Mouse (Mus musculus) midbrain, embryonic 12.5 days (tissue): Measurements from ENCODE around the gene Kif26b. TPM values are rescaled to one million over a fixed set of nuclear protein-coding genes. Genes with fewer than 3 reads are reported as not detected.

Experiments
- ATAC-seq: fragments of 200-750 bp; cut with Nextera tagmentation; 2 replicates; pipeline ENCODE4 v1.8.0; 2017; ENCODE audit warnings: low read depth, moderate TSS enrichment, moderate library complexity; ENCODE audit not compliant: low FRiP score
- H3K27ac ChIP-seq: fragments of 300-500 bp; sonication (generic); replicated peaks from 2 replicates; pipeline ENCODE4 v1.5.1; 2016; ENCODE audit warnings: mild to moderate bottlenecking
- H3K27me3 ChIP-seq: fragments of 300-500 bp; sonication (generic); 2 replicates; pipeline ENCODE4 v1.6.1; 2016; ENCODE audit warnings: mild to moderate bottlenecking
- H3K36me3 ChIP-seq: fragments of 300-500 bp; sonication (generic); 2 replicates; pipeline ENCODE4 v1.6.1; 2016
- H3K4me1 ChIP-seq: fragments of 300-500 bp; sonication (generic); 2 replicates; pipeline ENCODE4 v1.6.1; 2016
- H3K4me2 ChIP-seq: fragments of 300-500 bp; sonication (generic); replicated peaks from 2 replicates; pipeline ENCODE4 v1.6.1; 2016; ENCODE audit warnings: mild to moderate bottlenecking, moderate library complexity
- H3K4me3 ChIP-seq: fragments of 300-500 bp; sonication (generic); 2 replicates; pipeline ENCODE4 v1.5.1; 2016; ENCODE audit warnings: mild to moderate bottlenecking
- H3K9ac ChIP-seq: fragments of 300-500 bp; sonication (generic); replicated peaks from 2 replicates; pipeline ENCODE4 v1.6.1; 2016; ENCODE audit warnings: mild to moderate bottlenecking, moderate library complexity
- H3K9me3 ChIP-seq: fragments of 300-500 bp; sonication (generic); 2 replicates; pipeline ENCODE4 v1.6.1; 2016; ENCODE audit warnings: mild to moderate bottlenecking
- WGBS: fragments of 180-500 bp; shearing (Covaris S2); methylation state at CpG from one replicate; pipeline ENCODE4 v1.1.7; 2016; 5-methylcytosine and 5-hydroxymethylcytosine counted together
- polyA plus RNA-seq: library from polyadenylated mRNA; unstranded; fragments of >200 nt; fragmentation: Nextera tagmentation; extraction: Ambion mirVana; gene quantifications from 2 replicates; pipeline ENCODE4 v1.2.1, GENCODE M21; 2016

The Kif26b gene
- polyA plus RNA-seq, 1 experiment from 2014 or later, result 8.8 TPM

DNA sequence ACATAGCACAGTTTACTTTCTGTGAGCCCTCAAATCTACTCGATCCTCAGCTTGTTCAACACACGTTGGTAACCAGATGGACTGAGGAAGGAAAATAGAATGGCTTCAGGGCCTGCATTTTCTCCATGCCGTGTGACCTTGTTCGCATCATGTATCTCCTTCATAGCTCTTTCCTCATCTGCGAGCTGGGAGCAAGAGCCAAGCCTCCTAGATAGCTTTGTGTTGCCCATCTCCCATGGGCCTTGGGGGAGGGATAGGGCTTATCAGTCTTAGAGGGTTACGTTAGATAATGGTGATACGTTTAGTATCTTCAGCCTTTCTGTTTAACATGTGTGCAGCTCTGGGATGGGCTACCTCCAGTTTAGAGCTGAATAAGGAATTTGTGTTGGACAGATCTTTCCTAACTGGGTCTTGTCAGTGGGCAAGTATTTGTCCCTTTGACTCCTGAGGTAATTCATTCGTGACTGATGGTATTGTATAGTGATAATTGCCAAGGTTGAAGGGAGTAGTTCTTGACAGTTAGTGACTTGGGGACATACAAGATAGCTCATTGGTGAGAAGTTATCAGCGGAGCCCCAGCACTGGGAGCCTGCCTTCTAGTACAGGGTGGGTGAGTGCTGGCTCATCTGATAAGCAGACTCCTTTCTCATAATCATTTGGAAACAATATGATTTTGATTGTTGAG is 183.4 kb downstream of the Kif26b start:
- Histone ChIP-seq H3K4me1 (no peaks in the 10 kb centered on the region), H3K4me2 (no peak overlapping the region), H3K36me3 (no peaks in the 10 kb centered on the region), H3K9ac (no peak overlapping the region), H3K9me3 (no peaks in the 10 kb centered on the region), H3K27ac (no peak overlapping the region), H3K27me3 (no peaks in the 10 kb centered on the region), H3K4me3 (no peak overlapping the region)
- WGBS, result 87% methylated on average over 9 of the region's 9 CpGs
- ATAC-seq, result no peak

DNA sequence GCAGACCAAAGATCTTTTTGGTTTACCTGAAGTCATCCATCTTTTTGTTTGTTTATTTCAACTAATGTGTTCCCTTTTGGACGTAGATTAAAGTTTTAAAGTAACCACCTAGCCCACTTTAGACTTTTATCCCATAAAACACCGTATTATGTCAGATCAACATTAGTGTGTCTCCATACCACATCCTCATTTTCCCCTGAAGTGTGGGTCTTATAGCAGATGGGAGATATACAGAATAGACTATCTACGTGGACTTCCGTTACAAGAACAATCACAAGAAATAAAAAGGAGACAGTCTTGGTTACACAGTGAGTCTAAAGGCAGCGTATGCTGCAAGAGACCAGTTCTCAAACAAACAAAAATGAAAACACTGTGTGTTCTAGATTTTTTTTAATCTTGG is 185.3 kb downstream of the Kif26b start:
- no peaks in the 10 kb centered on the region for H3K9me3 ChIP-seq
- 94% methylated on average over 5 of the region's 5 CpGs for WGBS
- H3K9ac ChIP-seq, result no peak overlapping the region
- no peaks in the 10 kb centered on the region for H3K4me1 ChIP-seq
- no peak overlapping the region for H3K27ac ChIP-seq
- ATAC-seq, result no peak
- no peaks in the 10 kb centered on the region for H3K36me3 ChIP-seq
- H3K4me3 ChIP-seq, result no peak overlapping the region
- H3K4me2 ChIP-seq, result no peak overlapping the region
- no peaks in the 10 kb centered on the region for H3K27me3 ChIP-seq

DNA sequence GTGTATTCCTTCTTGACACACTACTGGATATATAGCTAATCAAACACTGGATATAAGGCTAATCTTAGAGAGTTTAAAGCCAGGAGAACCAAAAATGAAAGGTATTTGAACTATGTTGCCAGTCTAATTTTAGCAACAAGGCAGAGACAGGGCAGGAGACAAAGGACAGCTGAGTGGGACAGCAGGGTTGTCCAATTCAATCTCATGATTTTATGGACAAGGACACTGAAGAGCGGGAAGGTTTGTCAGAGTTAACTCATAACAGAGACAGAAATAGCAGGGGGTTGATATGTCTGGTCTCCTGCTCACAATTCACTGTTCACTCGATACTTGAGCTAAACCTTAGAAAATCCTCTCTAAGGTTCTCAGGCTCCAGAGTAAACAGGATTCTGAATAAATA is 187.5 kb downstream of the Kif26b start:
- no peaks in the 10 kb centered on the region for H3K9me3 ChIP-seq
- no peak overlapping the region for H3K4me3 ChIP-seq
- H3K9ac ChIP-seq, result no peak overlapping the region
- no peaks in the 10 kb centered on the region for H3K27me3 ChIP-seq
- no peak overlapping the region for H3K27ac ChIP-seq
- no peaks in the 10 kb centered on the region for H3K36me3 ChIP-seq
- no peak for ATAC-seq
- no peaks in the 10 kb centered on the region for H3K4me1 ChIP-seq
- no peak overlapping the region for H3K4me2 ChIP-seq
- WGBS, result 76% methylated on average over 2 of the region's 2 CpGs

DNA sequence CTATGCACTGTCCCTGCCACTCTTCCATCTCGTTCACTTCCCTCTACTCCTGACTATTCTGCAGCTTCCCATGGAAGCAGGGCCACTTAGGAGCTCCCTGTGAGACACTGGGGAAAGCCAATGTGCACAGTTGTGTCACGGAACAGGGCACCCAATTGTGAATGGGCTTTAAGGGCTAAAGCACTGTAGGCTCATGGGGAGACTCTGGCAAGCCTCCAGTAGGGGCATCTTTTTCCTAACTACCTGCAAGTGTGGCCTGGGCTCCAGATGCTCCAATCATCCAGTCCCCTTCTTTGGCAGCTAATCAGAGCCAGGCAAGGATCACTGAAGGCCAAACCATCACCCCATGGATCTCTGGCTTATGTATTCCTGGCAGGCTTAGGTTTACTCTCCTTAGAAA is 191.9 kb downstream of the Kif26b start:
- H3K4me2 ChIP-seq, result no peak overlapping the region
- no peak for ATAC-seq
- H3K4me3 ChIP-seq, result no peak overlapping the region
- H3K9me3 ChIP-seq, result no peaks in the 10 kb centered on the region
- no peaks in the 10 kb centered on the region for H3K36me3 ChIP-seq
- no peaks in the 10 kb centered on the region for H3K27me3 ChIP-seq
- 74% methylated on average over 2 of the region's 2 CpGs for WGBS
- no peak overlapping the region for H3K9ac ChIP-seq
- H3K27ac ChIP-seq, result no peak overlapping the region
- H3K4me1 ChIP-seq, result peaks cover 3% of the 10 kb centered on the region; the same call in 1 of the 2 replicates

DNA sequence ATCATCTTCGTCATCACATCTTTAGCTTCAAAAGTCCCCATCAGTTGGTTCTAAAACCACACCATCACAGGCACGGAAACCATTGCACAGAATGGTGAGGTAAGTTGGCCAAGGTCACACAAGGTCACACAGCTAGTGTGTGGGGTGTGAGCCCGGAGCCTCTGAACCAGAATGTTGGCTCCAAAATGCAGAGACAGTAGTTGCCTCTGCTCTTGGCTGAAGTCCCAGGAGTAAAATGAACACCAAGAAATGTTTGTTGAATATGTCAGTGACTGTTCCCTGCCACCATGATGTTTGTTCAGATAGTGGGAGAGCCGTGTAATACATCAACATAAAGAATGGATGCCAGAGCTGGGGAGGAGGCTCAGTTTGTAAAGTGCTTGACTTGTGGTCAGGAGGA is 193.9 kb downstream of the Kif26b start:
- Histone ChIP-seq H3K9me3 (no peaks in the 10 kb centered on the region), H3K9ac (no peak overlapping the region), H3K27me3 (peaks cover 5% of the 10 kb centered on the region; the same call in 1 of the 2 replicates), H3K4me1 (peaks cover 3% of the 10 kb centered on the region; the same call in 1 of the 2 replicates), H3K27ac (no peak overlapping the region), H3K4me3 (no peak overlapping the region), H3K4me2 (no peak overlapping the region), H3K36me3 (no peaks in the 10 kb centered on the region)
- 90% methylated on average over 4 of the region's 4 CpGs for WGBS
- no peak for ATAC-seq

DNA sequence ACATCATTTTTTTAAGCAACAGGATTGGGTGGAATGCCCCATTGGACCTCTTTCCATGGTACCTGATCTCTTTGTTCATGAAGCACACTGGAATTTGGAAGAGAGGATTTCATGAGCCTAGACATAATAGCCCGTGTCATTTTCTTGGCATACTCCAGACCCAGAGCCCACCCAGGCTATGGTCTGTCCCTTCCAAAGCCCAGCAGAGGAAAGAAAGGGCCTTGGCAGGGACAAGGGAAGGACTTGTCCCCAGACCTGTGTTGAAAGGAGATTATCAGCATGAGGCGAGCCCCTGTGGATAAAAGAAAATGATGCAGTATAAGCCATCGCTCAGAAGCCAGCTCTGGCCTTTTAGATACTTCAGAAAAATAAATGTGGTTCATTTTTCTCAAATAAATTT is 196.6 kb downstream of the Kif26b start:
- Histone ChIP-seq H3K9me3 (0 out of 2 replicates have a peak, but pooled peaks cover 1% of the 10 kb centered on the region), H3K4me1 (peaks cover 3% of the 10 kb centered on the region; the same call in 1 of the 2 replicates), H3K27ac (no peak overlapping the region), H3K4me2 (no peak overlapping the region), H3K27me3 (peaks cover 5% of the 10 kb centered on the region; the same call in 1 of the 2 replicates), H3K9ac (no peak overlapping the region), H3K4me3 (no peak overlapping the region), H3K36me3 (no peaks in the 10 kb centered on the region)
- ATAC-seq, result no peak
- WGBS, result 35% methylated on average over 3 of the region's 3 CpGs

DNA sequence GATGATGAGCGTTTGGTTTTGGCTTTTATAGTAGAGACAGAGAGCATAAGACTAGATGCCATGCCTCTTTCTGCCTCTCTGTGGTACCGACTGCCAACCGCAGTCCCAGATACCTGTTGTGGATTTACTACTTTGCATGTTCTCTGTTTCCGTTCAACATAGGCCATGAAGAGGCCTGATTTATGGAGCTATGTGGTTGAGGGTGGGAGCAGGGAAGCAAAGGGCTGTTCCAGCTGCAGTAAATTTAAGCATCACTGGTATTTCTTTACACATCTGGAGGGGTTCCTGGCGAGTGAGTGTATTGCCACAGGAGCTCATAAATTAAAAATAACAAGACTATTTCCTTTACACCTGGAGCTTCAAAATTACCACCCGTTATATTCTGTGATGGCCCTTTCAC is 199.3 kb downstream of the Kif26b start:
- Histone ChIP-seq H3K4me2 (no peak overlapping the region), H3K9ac (no peak overlapping the region), H3K4me1 (peaks cover 5% of the 10 kb centered on the region; the same call in 1 of the 2 replicates), H3K4me3 (no peak overlapping the region), H3K27me3 (peaks cover 5% of the 10 kb centered on the region; the same call in 1 of the 2 replicates), H3K27ac (no peak overlapping the region), H3K9me3 (0 out of 2 replicates have a peak, but pooled peaks cover 5% of the 10 kb centered on the region), H3K36me3 (no peaks in the 10 kb centered on the region)
- no peak for ATAC-seq
- WGBS, result 88% methylated on average over 6 of the region's 6 CpGs

DNA sequence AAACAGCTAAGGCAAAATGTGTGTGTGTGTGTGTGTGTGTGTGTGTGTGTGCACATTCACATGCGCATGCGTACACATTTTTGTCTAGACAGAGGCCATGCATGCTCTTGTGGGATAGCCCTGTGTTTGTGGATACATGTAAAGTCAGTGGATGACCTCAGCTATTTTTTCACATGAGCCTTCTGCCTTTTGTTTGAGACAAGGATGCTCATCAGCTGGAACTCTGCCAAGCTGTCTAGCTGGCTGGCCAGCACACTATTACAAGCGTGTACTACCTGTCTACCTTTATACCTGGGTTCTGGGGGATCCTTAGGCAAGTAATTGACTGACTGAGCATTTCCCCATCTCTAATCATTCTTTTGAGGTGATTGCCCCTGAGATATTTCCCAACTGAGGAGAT is 201.3 kb downstream of the Kif26b start:
- no peak for ATAC-seq
- no peak overlapping the region for H3K9ac ChIP-seq
- no peak overlapping the region for H3K27ac ChIP-seq
- WGBS, result 95% methylated on average over 3 of the region's 3 CpGs
- H3K27me3 ChIP-seq, result peaks cover 13% of the 10 kb centered on the region
- no peak overlapping the region for H3K4me3 ChIP-seq
- 0 out of 2 replicates have a peak, but pooled peaks cover 5% of the 10 kb centered on the region for H3K9me3 ChIP-seq
- no peak overlapping the region for H3K4me2 ChIP-seq
- H3K36me3 ChIP-seq, result no peaks in the 10 kb centered on the region
- H3K4me1 ChIP-seq, result peaks cover 5% of the 10 kb centered on the region; the same call in 1 of the 2 replicates

DNA sequence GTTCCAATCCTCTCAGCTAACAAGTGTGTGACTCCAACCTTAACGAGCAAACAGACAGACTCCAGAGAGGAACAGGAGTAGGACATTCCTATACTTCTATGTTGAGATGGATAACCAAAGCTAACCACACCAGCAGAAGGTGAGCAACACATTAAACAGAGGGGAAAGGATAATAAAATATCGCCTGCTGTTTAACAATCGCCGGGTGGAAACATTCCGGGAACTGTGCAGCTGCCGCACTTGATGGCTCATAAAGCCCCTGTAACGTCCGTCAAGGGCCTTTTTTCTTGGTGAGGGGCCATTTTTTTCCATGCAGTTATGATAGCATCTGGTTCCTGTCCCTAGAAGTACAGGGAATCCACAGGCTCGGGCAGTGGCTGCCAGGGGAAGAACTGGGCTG is 204.1 kb downstream of the Kif26b start:
- no peak for ATAC-seq

DNA sequence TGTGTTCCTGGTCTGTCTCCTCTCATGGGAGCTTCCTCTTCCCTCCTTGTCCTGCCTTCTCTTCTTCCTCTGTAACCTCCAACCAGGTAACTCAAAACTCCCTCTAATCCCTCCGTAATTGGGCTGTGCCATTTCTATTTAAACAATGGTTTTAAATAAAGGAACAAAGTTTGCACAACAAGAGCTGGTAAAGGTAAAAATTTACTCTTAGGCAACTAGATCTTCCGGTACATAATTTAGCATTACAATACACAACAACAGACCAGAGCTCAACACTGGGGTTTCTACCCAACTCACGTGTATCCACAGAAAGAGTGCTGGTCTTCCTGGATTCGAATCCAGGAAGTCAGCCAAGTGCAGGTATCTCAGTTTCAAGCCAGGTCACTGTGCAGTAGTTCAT is 205.7 kb downstream of the Kif26b start:
- WGBS, result 75% methylated on average over 4 of the region's 4 CpGs
- H3K36me3 ChIP-seq, result no peaks in the 10 kb centered on the region
- H3K4me2 ChIP-seq, result no peak overlapping the region
- H3K27me3 ChIP-seq, result peaks cover 40% of the 10 kb centered on the region
- H3K27ac ChIP-seq, result no peak overlapping the region
- H3K9ac ChIP-seq, result no peak overlapping the region
- 0 out of 2 replicates have a peak, but pooled peaks cover 5% of the 10 kb centered on the region for H3K9me3 ChIP-seq
- H3K4me3 ChIP-seq, result no peak overlapping the region
- H3K4me1 ChIP-seq, result 0 out of 2 replicates have a peak, but pooled peaks cover 2% of the 10 kb centered on the region
- ATAC-seq, result no peak

More for the DNA sequence above, 204.1 kb downstream of the Kif26b start:
- no peak overlapping the region for H3K27ac ChIP-seq
- no peak overlapping the region for H3K9ac ChIP-seq
- no peak overlapping the region for H3K4me2 ChIP-seq
- peaks cover 28% of the 10 kb centered on the region for H3K27me3 ChIP-seq
- H3K4me3 ChIP-seq, result no peak overlapping the region
- 0 out of 2 replicates have a peak, but pooled peaks cover 2% of the 10 kb centered on the region for H3K4me1 ChIP-seq
- no peaks in the 10 kb centered on the region for H3K36me3 ChIP-seq
- WGBS, result 82% methylated on average over 9 of the region's 9 CpGs
- H3K9me3 ChIP-seq, result 0 out of 2 replicates have a peak, but pooled peaks cover 5% of the 10 kb centered on the region

DNA sequence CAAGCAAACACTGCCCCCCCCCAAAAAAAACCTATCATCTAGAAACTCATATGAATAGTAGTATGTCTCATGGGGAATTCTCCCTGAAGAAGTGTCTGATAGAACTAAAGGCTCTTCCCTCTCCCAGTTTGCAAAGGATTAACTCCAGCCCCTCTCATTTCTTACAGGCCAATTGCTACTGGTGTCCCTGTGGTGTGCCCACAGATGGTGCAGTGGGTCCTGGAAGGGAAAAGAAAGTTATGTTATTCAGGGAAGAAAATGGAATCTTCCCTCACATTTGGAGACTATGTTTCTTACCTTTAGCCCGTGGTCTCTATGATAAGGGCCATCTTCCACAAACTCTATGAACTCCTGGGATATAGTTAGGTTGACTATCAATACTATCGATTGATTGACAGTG is 208.0 kb downstream of the Kif26b start:
- Histone ChIP-seq H3K27ac (no peak overlapping the region), H3K27me3 (peaks cover 40% of the 10 kb centered on the region), H3K4me3 (no peak overlapping the region), H3K36me3 (no peaks in the 10 kb centered on the region), H3K9me3 (no peaks in the 10 kb centered on the region), H3K9ac (no peak overlapping the region), H3K4me2 (no peak overlapping the region), H3K4me1 (0 out of 2 replicates have a peak, but pooled peaks cover 2% of the 10 kb centered on the region)
- ATAC-seq, result no peak
- WGBS, result 94% methylated on average over 2 of the region's 2 CpGs

DNA sequence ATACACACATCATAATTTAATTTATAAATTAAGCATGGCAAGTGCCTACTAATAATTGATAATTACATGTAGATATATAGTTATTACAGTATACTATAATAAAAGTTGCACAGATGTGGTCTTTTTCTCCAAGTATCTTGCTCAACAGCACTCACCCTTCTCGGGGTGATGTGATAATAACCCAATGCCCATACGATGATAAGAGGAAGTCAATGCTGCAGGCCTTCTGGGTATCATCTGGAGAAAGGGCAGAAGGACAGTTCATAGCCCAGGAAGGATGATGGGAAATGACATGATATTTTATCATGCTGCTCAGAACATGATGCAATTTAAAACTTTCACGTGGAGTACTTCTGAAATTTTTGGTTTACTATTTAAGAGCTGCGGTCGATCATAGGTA is 214.9 kb downstream of the Kif26b start:
- 87% methylated on average over 5 of the region's 5 CpGs for WGBS
- Histone ChIP-seq H3K27ac (no peak overlapping the region), H3K4me3 (no peak overlapping the region), H3K9ac (no peak overlapping the region), H3K36me3 (no peaks in the 10 kb centered on the region), H3K27me3 (peaks cover 18% of the 10 kb centered on the region), H3K9me3 (no peaks in the 10 kb centered on the region), H3K4me1 (no peaks in the 10 kb centered on the region), H3K4me2 (no peak overlapping the region)
- ATAC-seq, result no peak
